Mouse (Mus musculus) megakaryocyte, embryonic 14.5 days (primary cell): ENCODE measurements around the gene Upp2. TPM values are rescaled to one million over a fixed set of nuclear protein-coding genes. Genes with fewer than 3 reads are reported as not detected.

Experiments used
- H3K27me3 ChIP-seq: replicated peaks from 2 replicates; pipeline ENCODE3; 2012; ENCODE audit warnings: inconsistent platforms
- H3K36me3 ChIP-seq: replicated peaks from 2 replicates; pipeline ENCODE3; 2012; ENCODE audit warnings: low read length, inconsistent platforms, mixed read lengths
- H3K4me1 ChIP-seq: 2 replicates; pipeline ENCODE4 v1.6.1; 2012; ENCODE audit warnings: inconsistent platforms
- H3K4me3 ChIP-seq: replicated peaks from 2 replicates; pipeline ENCODE3; 2012; ENCODE audit warnings: moderate library complexity, mild to moderate bottlenecking, inconsistent platforms
- H3K9me3 ChIP-seq: 2 replicates; pipeline ENCODE4 v1.6.1; 2012; ENCODE audit warnings: inconsistent platforms
- FLI1 ChIP-seq: IDR thresholded peaks from 2 replicates; pipeline ENCODE4 v1.6.1; 2012; ENCODE audit warnings: low read length, inconsistent platforms, mixed read lengths
- GATA1 ChIP-seq: IDR thresholded peaks from 3 replicates; pipeline ENCODE4 v1.6.1; 2012; ENCODE audit warnings: mixed read lengths, low read length, inconsistent platforms, borderline replicate concordance
- polyA plus RNA-seq: library from polyadenylated mRNA; stranded (reverse); fragments of >175 nt; gene quantifications from 2 replicates; pipeline ENCODE4 v1.2.3, GENCODE M21; 2012; ENCODE audit warnings: low replicate concordance; ENCODE audit not compliant: insufficient read depth

Upp2 gene
- polyA plus RNA-seq, 1 experiment = not detected

DNA sequence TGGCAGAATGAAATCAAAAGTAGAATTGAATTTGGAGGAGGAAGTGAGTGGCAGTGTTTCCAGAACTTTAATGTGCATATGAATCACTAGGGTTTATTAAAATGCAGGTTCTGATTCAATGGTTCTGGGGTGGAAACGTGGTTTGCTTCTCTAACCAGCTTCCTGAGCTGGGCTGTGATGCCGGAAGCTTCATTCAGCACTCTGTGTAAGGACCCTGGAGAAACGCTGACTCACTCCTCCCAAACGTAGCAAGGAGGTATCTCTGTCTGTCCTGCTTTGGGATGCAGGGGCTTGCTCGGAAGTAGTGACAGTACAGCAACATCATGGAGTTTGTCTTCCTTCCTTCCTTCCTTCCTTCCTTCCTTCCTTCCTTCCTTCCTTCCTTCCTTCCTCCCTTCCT is 192.6 kb downstream of the Upp2 start:
- Histone ChIP-seq H3K9me3 (peaks cover 6% of the 10 kb centered on the region), H3K4me3 (peak overlapping the region; percentile 42), H3K27me3 (no peaks in the 10 kb centered on the region), H3K36me3 (no peaks in the 10 kb centered on the region), H3K4me1 (no peaks in the 10 kb centered on the region)
- TF ChIP-seq FLI1 (no peak), GATA1 (no peak)

DNA sequence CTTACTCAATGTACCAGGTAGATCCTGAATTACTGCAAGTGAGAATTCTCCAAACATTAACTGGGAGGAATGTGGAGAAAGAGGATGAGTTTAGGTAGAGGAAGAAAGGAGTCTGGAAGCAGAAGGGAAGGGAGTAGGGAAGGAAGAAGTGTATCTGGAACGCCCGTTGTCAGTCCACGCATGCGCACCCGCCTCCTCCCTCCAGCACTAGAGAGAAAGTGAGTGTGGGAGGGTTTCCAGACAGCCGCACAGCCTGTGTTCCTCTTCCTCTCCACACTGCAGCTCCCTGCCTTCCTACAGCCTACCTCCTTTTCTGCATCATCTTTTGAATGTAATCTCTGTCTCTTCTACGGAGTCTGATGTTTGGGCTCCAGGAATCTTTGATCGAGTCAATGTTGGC is 198.0 kb downstream of the Upp2 start:
- no peaks in the 10 kb centered on the region for H3K27me3 ChIP-seq
- H3K4me1 ChIP-seq = no peaks in the 10 kb centered on the region
- H3K4me3 ChIP-seq = no peak overlapping the region
- TF ChIP-seq GATA1 = no peak
- TF ChIP-seq FLI1 = no peak
- H3K36me3 ChIP-seq = no peaks in the 10 kb centered on the region
- peaks cover 4% of the 10 kb centered on the region for H3K9me3 ChIP-seq

DNA sequence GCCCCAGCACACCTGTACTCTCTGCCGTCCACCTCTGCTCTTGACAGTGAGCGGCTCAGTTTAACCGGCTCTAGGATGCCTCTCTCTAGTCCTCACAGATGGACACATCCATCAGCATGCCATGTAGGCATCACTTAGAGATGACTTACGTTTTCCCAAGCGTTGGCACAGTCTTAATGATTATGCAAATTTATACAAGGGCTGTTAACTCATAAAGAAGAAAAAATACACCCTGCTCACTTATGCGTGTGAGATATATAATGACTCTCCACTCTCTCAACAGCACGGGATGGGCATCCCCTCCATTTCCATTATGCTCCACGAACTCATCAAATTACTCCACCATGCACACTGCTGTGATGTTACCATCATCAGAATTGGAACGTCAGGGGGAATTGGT is 206.7 kb downstream of the Upp2 start:
- H3K9me3 ChIP-seq = 0 out of 2 replicates have a peak, but pooled peaks cover 12% of the 10 kb centered on the region
- no peaks in the 10 kb centered on the region for H3K36me3 ChIP-seq
- H3K4me3 ChIP-seq = no peak overlapping the region
- no peaks in the 10 kb centered on the region for H3K4me1 ChIP-seq
- TF ChIP-seq FLI1 = no peak
- TF ChIP-seq GATA1 = no peak
- H3K27me3 ChIP-seq = no peaks in the 10 kb centered on the region

DNA sequence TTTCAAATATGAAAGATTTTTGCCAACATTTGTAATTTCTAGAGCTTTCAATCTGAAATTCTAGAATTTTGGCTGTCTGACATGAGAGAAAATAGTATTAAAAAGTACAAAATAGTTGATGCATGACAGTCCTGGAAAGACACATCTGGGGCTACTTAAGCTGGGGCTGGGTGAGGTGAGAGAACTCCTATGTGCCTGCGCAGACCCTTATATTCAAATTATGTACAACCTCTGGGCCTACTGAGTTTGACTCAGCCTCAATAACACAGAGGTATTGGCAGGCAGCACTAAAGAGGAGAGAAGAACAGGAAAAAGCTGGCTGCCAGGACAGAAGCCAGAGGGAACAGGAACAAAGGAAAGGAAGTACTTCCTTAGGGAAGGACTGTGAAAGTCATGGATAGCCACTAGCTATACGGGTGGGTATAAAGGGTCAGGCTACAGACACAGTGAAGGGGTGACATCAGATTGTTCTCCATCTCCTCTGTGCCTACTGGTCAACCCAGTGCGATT is 211.9 kb downstream of the Upp2 start:
- no peaks in the 10 kb centered on the region for H3K36me3 ChIP-seq
- TF ChIP-seq GATA1 = no peak
- TF ChIP-seq FLI1 = no peak
- H3K4me1 ChIP-seq = no peaks in the 10 kb centered on the region
- no peaks in the 10 kb centered on the region for H3K27me3 ChIP-seq
- peaks cover 16% of the 10 kb centered on the region for H3K9me3 ChIP-seq
- no peak overlapping the region for H3K4me3 ChIP-seq

DNA sequence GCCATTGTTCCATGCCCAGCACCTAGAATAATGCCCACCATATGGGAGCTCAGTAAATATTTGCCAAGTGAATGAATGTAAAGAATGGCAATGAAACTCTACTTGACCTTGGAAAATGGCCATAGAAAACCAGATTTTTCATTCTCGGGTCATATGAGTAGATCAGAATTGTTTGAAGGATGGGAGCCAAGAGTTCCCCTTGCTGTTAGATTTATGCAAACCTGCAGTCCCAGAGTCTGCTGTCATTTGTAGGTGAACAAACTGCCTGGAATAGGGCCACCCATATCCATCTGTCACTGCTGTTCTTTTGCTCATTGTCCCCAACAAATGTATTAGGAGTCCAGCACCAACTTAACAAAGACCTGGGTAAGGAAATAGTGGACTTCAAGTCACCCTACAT is 216.4 kb downstream of the Upp2 start:
- Histone ChIP-seq H3K36me3 (no peaks in the 10 kb centered on the region), H3K27me3 (no peaks in the 10 kb centered on the region), H3K4me3 (no peak overlapping the region), H3K9me3 (peaks cover 25% of the 10 kb centered on the region), H3K4me1 (no peaks in the 10 kb centered on the region)
- TF ChIP-seq FLI1 = no peak
- TF ChIP-seq GATA1 = no peak

DNA sequence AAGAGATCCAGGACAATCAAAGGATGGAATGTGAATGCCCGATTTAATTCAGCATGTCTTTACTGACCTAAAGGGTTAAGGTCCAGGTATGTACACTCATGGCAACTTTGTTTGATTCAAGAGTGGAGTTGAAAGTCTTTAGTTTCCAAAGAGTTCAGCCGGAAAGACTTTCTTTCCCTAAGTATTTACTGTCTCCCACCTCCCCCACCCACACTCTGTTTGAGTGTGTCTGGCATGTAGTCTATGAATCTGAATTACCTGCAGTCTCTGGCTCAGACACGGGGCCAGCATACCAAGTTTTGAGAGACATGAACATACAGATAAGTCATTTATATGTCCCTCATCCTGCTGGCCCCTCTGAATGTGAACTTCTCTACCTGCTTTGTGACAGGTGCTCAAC is 219.1 kb downstream of the Upp2 start:
- no peak for TF ChIP-seq GATA1
- TF ChIP-seq FLI1 = no peak
- Histone ChIP-seq H3K4me3 (no peak overlapping the region), H3K36me3 (no peaks in the 10 kb centered on the region), H3K27me3 (no peaks in the 10 kb centered on the region), H3K4me1 (no peaks in the 10 kb centered on the region), H3K9me3 (peaks cover 19% of the 10 kb centered on the region)

DNA sequence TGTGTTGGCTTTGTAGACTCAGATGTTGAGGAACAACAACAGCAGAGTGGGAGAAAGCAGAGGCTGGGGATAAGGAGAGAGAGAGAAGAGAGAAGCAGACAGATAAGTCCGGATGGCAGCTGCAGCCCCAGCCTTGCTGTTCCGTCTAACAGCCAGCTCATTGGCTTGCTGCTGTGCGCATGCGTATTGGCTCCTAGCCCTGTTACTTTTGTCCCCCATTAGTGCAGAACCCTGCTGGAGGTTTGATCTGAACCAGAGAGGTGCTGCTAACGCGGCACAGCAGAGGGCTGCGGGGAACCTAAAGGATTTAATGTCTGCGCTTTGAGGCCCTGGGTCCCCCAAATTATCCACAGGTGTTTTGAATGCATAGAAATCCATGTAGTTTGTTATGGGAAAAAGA is 219.6 kb downstream of the Upp2 start:
- TF ChIP-seq GATA1 (no peak), FLI1 (no peak)
- H3K9me3 ChIP-seq = peaks cover 17% of the 10 kb centered on the region
- H3K36me3 ChIP-seq = no peaks in the 10 kb centered on the region
- H3K4me3 ChIP-seq = no peak overlapping the region
- no peaks in the 10 kb centered on the region for H3K27me3 ChIP-seq
- no peaks in the 10 kb centered on the region for H3K4me1 ChIP-seq

DNA sequence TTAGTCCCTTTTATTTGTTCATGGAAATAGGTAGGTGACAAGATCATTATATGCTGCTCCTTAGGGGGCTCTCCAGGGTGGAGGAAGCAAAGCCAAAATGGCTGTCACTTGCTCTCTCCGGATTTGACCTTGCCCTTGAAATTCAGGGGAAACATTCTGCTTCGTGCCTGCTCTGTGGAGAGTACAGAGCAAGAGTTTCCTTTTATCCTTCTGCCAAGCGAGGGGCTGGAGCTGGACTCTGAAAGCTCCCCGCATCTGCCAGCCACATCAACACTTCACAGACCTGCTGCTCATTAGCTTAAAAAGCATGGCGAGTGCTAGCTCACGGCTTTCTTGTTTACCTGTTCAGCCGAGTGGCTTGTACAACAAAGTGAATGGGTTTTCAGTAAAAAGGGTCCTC is 220.3 kb downstream of the Upp2 start:
- peaks cover 19% of the 10 kb centered on the region for H3K9me3 ChIP-seq
- H3K27me3 ChIP-seq = no peaks in the 10 kb centered on the region
- H3K36me3 ChIP-seq = no peaks in the 10 kb centered on the region
- no peak overlapping the region for H3K4me3 ChIP-seq
- TF ChIP-seq GATA1 (no peak), FLI1 (no peak)
- H3K4me1 ChIP-seq = no peaks in the 10 kb centered on the region

DNA sequence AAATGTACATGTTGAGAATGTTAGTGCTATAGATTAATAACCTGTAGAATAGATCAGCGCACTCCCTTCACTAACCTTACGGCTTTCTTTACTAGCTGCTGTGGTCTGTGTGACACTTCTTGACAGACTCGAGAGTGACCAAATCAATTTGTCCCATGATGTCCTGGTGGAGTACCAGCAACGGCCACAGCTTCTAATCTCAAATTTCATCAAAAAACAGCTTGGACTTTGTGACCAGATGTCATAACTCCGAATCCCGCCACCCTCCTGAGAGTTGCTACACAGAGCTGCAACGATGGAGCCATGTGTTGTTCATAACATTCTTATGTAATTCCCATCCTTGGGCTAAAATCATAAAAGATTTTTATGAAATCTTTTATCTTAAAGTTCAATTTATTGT is 222.8 kb downstream of the Upp2 start:
- Histone ChIP-seq H3K4me3 (no peak overlapping the region), H3K9me3 (peaks cover 25% of the 10 kb centered on the region), H3K4me1 (no peaks in the 10 kb centered on the region), H3K36me3 (no peaks in the 10 kb centered on the region), H3K27me3 (no peaks in the 10 kb centered on the region)
- TF ChIP-seq FLI1 (no peak), GATA1 (no peak)

DNA sequence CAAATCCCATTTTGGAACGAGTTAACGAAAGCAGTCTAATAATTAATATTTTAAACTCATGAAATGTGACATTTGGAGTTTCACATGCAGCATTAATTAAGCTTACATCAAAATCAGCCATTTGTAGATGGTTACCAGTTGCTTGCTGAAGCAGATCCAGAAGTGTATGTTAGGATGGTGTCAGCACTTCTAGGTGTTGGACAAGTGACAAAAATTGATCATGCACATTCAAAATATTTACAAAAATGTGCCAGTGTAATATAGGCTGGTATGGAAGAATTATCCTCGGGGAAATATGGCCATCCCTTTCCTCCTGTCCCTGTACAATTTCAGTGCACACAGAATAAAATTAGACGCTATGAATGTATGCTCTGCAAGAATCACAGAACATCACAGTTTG is 223.3 kb downstream of the Upp2 start:
- no peak for TF ChIP-seq GATA1
- no peak for TF ChIP-seq FLI1
- Histone ChIP-seq H3K9me3 (peaks cover 23% of the 10 kb centered on the region), H3K36me3 (no peaks in the 10 kb centered on the region), H3K4me1 (no peaks in the 10 kb centered on the region), H3K27me3 (no peaks in the 10 kb centered on the region), H3K4me3 (no peak overlapping the region)

DNA sequence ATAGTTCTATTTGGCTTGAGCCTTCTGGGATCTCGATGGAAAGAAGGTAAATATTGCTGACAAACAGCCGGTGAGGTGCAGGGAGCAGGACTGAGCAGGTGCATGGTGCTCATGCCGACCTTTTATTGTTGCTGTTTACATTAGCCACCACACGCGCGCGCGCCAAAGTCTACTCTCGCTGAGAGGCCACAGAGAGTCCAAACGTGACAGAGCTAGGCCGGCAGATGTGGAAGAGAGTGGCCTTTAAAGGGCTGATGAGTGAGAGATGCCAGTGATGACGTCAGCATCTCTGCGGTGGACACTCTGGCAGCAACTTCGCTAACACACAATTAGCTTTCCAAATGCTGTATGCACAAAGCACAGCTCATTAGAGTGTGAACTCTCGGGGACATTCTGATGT is 227.4 kb downstream of the Upp2 start:
- no peaks in the 10 kb centered on the region for H3K4me1 ChIP-seq
- no peak overlapping the region for H3K4me3 ChIP-seq
- TF ChIP-seq GATA1 (no peak), FLI1 (no peak)
- H3K9me3 ChIP-seq = peaks cover 12% of the 10 kb centered on the region; the same call in 1 of the 2 replicates
- H3K27me3 ChIP-seq = no peaks in the 10 kb centered on the region
- no peaks in the 10 kb centered on the region for H3K36me3 ChIP-seq
